Comparison of ENCODE assay signal across 8 mouse cellular contexts in genomic region chr6:146955896-146956295, GRCm38 (mm10). TPM values are rescaled to one million over a fixed set of nuclear protein-coding genes. Genes with fewer than 3 reads are reported as not detected.
DNase-seq lines count a peak whose midpoint lies in the region; ATAC-seq and TF ChIP-seq lines count a peak whose summit lies in the region.

No protein-coding gene starts in this region.

- no peak for TF ChIP-seq CTCF in forebrain, postnatal 0 days (IDR thresholded peaks at IDR 0.05; ENCODE audit: low read depth)
- TF ChIP-seq CTCF in liver, embryonic 14.5 days (IDR thresholded peaks at IDR 0.05; ENCODE audit: low read depth): no peak

- H3K4me1 ChIP-seq in forebrain, postnatal 0 days (ENCODE audit: insufficient read depth): no peaks in the 10 kb centered on the region
- peaks cover 11 to 32% of the 10 kb centered on the region in 2 experiments for H3K4me1 ChIP-seq in liver, embryonic 14.5 days (replicated peaks; ENCODE audit: control insufficient read depth in 2 of 2, insufficient read depth in 2 of 2, low read length in 1 of 2)
- peaks cover 6% of the 10 kb centered on the region for H3K4me1 ChIP-seq in stomach, embryonic 16.5 days (ENCODE audit: control insufficient read depth, insufficient read depth, low read length)

- H3K36me3 ChIP-seq in forebrain, postnatal 0 days (ENCODE audit: insufficient read depth): no peaks in the 10 kb centered on the region
- no peaks in the 10 kb centered on the region for H3K36me3 ChIP-seq in liver, embryonic 14.5 days (replicated peaks; ENCODE audit: control insufficient read depth, insufficient read depth, low read depth)
- H3K36me3 ChIP-seq in stomach, embryonic 16.5 days (ENCODE audit: control insufficient read depth, insufficient read depth, low read length): no peaks in the 10 kb centered on the region

- WGBS in forebrain, postnatal 0 days: 16% methylated on average over 12 of the region's 12 CpGs
- WGBS in liver, embryonic 14.5 days (ENCODE audit: insufficient replicate concordance): 18% methylated on average over 12 of the region's 12 CpGs
- 53% methylated on average over 12 of the region's 12 CpGs for WGBS in stomach, embryonic 16.5 days

- H3K9ac ChIP-seq in forebrain, postnatal 0 days: no peak overlapping the region
- H3K9ac ChIP-seq in liver, embryonic 14.5 days (replicated peaks): no peak overlapping the region; the same call in 1 of the 2 replicates
- no peak overlapping the region for H3K9ac ChIP-seq in stomach, embryonic 16.5 days (ENCODE audit: low read length)

- H3K9me3 ChIP-seq in forebrain, postnatal 0 days (ENCODE audit: low read length): no peaks in the 10 kb centered on the region
- no peaks in the 10 kb centered on the region for H3K9me3 ChIP-seq in liver, embryonic 14.5 days (ENCODE audit: control insufficient read depth, low read length)
- no peaks in the 10 kb centered on the region for H3K9me3 ChIP-seq in stomach, embryonic 16.5 days (replicated peaks; ENCODE audit: control insufficient read depth, low read length)

- no peak overlapping the region for H3K4me2 ChIP-seq in forebrain, postnatal 0 days (ENCODE audit: low read depth)
- H3K4me2 ChIP-seq in liver, embryonic 14.5 days (ENCODE audit: low read depth): peak overlapping the region; percentile 34
- no peak overlapping the region for H3K4me2 ChIP-seq in stomach, embryonic 16.5 days (ENCODE audit: low read depth, low read length)

- H3K27ac ChIP-seq in forebrain, postnatal 0 days (ENCODE audit: low read depth, low read length): no peak overlapping the region
- peak overlapping the region; percentile 6; the same call in 1 of the 2 replicates for H3K27ac ChIP-seq in liver, embryonic 14.5 days
- H3K27ac ChIP-seq in stomach, embryonic 16.5 days (ENCODE audit: low read length): no peak overlapping the region

- intact Hi-C loops in left cerebral cortex, postnatal 4 days (cut with DNase I): no loop called here

- ATAC-seq in forebrain, postnatal 0 days: peak; percentile 74
- ATAC-seq in liver, embryonic 14.5 days (ENCODE audit: insufficient read depth): peak; percentile 99
- peak; percentile 58; the same call in 1 of the 2 replicates for ATAC-seq in stomach, embryonic 16.5 days (ENCODE audit: insufficient read depth, low FRiP score)

- H3K4me3 ChIP-seq in forebrain, postnatal 0 days (ENCODE audit: low read depth, low read length): no peak overlapping the region
- no peak overlapping the region for H3K4me3 ChIP-seq in liver, embryonic 14.5 days (ENCODE audit: insufficient read depth in 1 of 2, low read depth in 2 of 2, low read length in 2 of 2)
- H3K4me3 ChIP-seq in stomach, embryonic 16.5 days (replicated peaks; ENCODE audit: low read length): no peak overlapping the region

- no peaks in the 10 kb centered on the region for H3K27me3 ChIP-seq in forebrain, postnatal 0 days (ENCODE audit: insufficient read depth, low read length)
- no peaks in the 10 kb centered on the region for H3K27me3 ChIP-seq in liver, embryonic 14.5 days (ENCODE audit: control insufficient read depth, insufficient read depth, low read length)
- no peaks in the 10 kb centered on the region for H3K27me3 ChIP-seq in stomach, embryonic 16.5 days (ENCODE audit: control insufficient read depth, insufficient read depth, low read length)

- peak; percentile 56 to 60 for DNase-seq in left cerebral cortex, adult 18-20 months (ENCODE audit: low spot score in 2 of 2)
- no peak for DNase-seq in left cerebral cortex, postnatal 4 days
- DNase-seq in c-Kit-positive CD71-negative TER-119-negative erythroid progenitor cells, embryonic 14.5 days (ENCODE audit: low read depth): peak; percentile 33
- DNase-seq in forebrain, postnatal 0 days: no peak
- DNase-seq in liver, embryonic 14.5 days (ENCODE audit: low read depth in 3 of 3, low spot score in 3 of 3): peak; percentile 53 to 66 (median 54)
- no peak for DNase-seq in urinary bladder, postnatal 10 days (ENCODE audit: low spot score)
- no peak for DNase-seq in cerebellum, postnatal 14 days

- peak; percentile 53 for TF ChIP-seq EP300 in liver, embryonic 14.5 days (IDR thresholded peaks at IDR 0.05; ENCODE audit: low read depth)

RNA-seq across cellular contexts. Expression of gene 1700034J05Rik, which starts 1.7 kb away (rescaled TPM):
- not detected for total RNA-seq in left cerebral cortex, adult 18-20 months (2021)
- not detected for total RNA-seq in left cerebral cortex, postnatal 4 days (2021)
- not detected in 2 replicates for total RNA-seq in forebrain, postnatal 0 days (2014; rRNA removed)
- polyA plus RNA-seq in forebrain, postnatal 0 days (2015; fragmentation: Nextera tagmentation; extraction: Ambion mirVana): not detected in 2 replicates
- not detected in 2 replicates for polyA plus RNA-seq in liver, embryonic 14.5 days (2012; rRNA removed)
- polyA plus RNA-seq in liver, embryonic 14.5 days (2014; fragmentation: Nextera tagmentation; extraction: Ambion mirVana): not detected in 2 replicates
- polyA plus RNA-seq in stomach, embryonic 16.5 days (2015; fragmentation: Nextera tagmentation; extraction: Ambion mirVana): 0.14 and 0.21 TPM in 2 replicates

Comparison
In these comparisons a context has a peak if more than half of its experiments do, and no peak if none do; other contexts are left out.
1. DNase-seq: peak in left cerebral cortex, adult 18-20 months (2 of 2), c-Kit-positive CD71-negative TER-119-negative erythroid progenitor cells, embryonic 14.5 days (single experiment) and liver, embryonic 14.5 days (3 of 3); none in left cerebral cortex, postnatal 4 days (single experiment), forebrain, postnatal 0 days (single experiment), urinary bladder, postnatal 10 days (single experiment) and cerebellum, postnatal 14 days (0 of 2).
2. Peak in every context shown above with its lines, with median percentiles within 50 percentile points of each other: ATAC-seq.